Mouse (Mus musculus) MEL (cell line): Measurements from ENCODE around the gene Lrch4. TPM values are rescaled to one million over a fixed set of nuclear protein-coding genes. Genes with fewer than 3 reads are reported as not detected.

Experiments
- DNase-seq: peaks from one replicate; pipeline ENCODE4 v3.0.0; 2011; ENCODE audit warnings: low read depth, low spot score
- H3K27ac ChIP-seq: 2 replicates; pipeline ENCODE4 v1.5.1; 2012; ENCODE audit warnings: low read depth, mild to moderate bottlenecking, control low read depth, low read length, moderate library complexity; ENCODE audit not compliant: control insufficient read depth
- H3K27me3 ChIP-seq, 2 experiments: fragments of 150-350 bp in 1 of 2; sonication (generic) in 1 of 2; 2 replicates each; pipeline ENCODE4 v1.6.1; 2012; ENCODE audit warnings: low read length in 2 of 2, mild to moderate bottlenecking in 2 of 2, improper control_type of control experiment in 1 of 2, moderate library complexity in 1 of 2; ENCODE audit not compliant: insufficient read depth in 2 of 2, control insufficient read depth in 1 of 2
- H3K36me3 ChIP-seq, 2 experiments: 2 replicates each; pipeline ENCODE4 v1.6.1; 2012 to 2014; ENCODE audit warnings: low read length in 2 of 2, improper control_type of control experiment in 1 of 2, inconsistent platforms in 1 of 2, mild to moderate bottlenecking in 1 of 2; ENCODE audit not compliant: insufficient read depth in 2 of 2, control insufficient read depth in 1 of 2
- H3K4me1 ChIP-seq, 2 experiments: fragments of 150-350 bp in 1 of 2; sonication (generic) in 1 of 2; 2 replicates each; pipeline ENCODE4 v1.6.1; 2012; ENCODE audit warnings: low read length in 2 of 2, improper control_type of control experiment in 1 of 2, mild to moderate bottlenecking in 1 of 2; ENCODE audit not compliant: insufficient read depth in 2 of 2, control insufficient read depth in 1 of 2
- H3K4me3 ChIP-seq, 2 experiments: fragments of 150-350 bp in 1 of 2; sonication (generic) in 1 of 2; 2 replicates each; pipeline ENCODE4 v1.5.1; 2012; ENCODE audit warnings: low read depth in 2 of 2, low read length in 2 of 2, mild to moderate bottlenecking in 2 of 2, moderate library complexity in 2 of 2, control low read depth in 1 of 2, improper control_type of control experiment in 1 of 2; ENCODE audit not compliant: control insufficient read depth in 1 of 2, insufficient read depth in 1 of 2
- H3K79me2 ChIP-seq: 2 replicates; pipeline ENCODE4 v1.6.1; 2012; ENCODE audit warnings: mild to moderate bottlenecking, low read length, moderate library complexity; ENCODE audit not compliant: control insufficient read depth, poor library complexity, insufficient read depth
- H3K9ac ChIP-seq: 2 replicates; pipeline ENCODE4 v1.6.1; 2012; ENCODE audit warnings: low read depth, mild to moderate bottlenecking, control low read depth, low read length, moderate library complexity; ENCODE audit not compliant: control insufficient read depth, poor library complexity, severe bottlenecking
- H3K9me3 ChIP-seq: fragments of 150-350 bp; sonication (generic); replicated peaks from 2 replicates; pipeline ENCODE4 v1.6.1; 2012; ENCODE audit warnings: mild to moderate bottlenecking, low read length, improper control_type of control experiment, moderate library complexity; ENCODE audit not compliant: insufficient read depth
- CTCF ChIP-seq, 3 experiments: IDR thresholded peaks in 2 of 3; conservative IDR thresholded peaks in 1 of 3; 2 replicates each; pipeline ENCODE4 v1.5.1; 2011 to 2012; ENCODE audit warnings: low read length in 3 of 3, low read depth in 2 of 3, mild to moderate bottlenecking in 2 of 3, improper control_type of control experiment in 1 of 3, inconsistent platforms in 1 of 3, mixed read lengths in 1 of 3, moderate library complexity in 1 of 3; ENCODE audit not compliant: control insufficient read depth in 1 of 3, insufficient read depth in 1 of 3, poor library complexity in 1 of 3, severe bottlenecking in 1 of 3
- E2F4 ChIP-seq: IDR thresholded peaks from 2 replicates; pipeline ENCODE4 v1.6.1; 2011; ENCODE audit warnings: low read depth, low read length, improper control_type of control experiment, borderline replicate concordance
- EP300 ChIP-seq, 2 experiments: IDR thresholded peaks; 2 replicates each; pipeline ENCODE4 v1.6.1; 2011; ENCODE audit warnings: improper control_type of control experiment in 2 of 2, low read length in 2 of 2, low read depth in 1 of 2, mild to moderate bottlenecking in 1 of 2
- ETS1 ChIP-seq: IDR thresholded peaks from 2 replicates; pipeline ENCODE4 v1.6.1; 2012; ENCODE audit warnings: low read depth, mild to moderate bottlenecking, inconsistent platforms, low read length, improper control_type of control experiment, moderate library complexity
- GATA1 ChIP-seq: IDR thresholded peaks from 2 replicates; pipeline ENCODE4 v1.6.1; 2011; ENCODE audit warnings: low read depth, low read length, improper control_type of control experiment
- MAFK ChIP-seq: IDR thresholded peaks from 2 replicates; pipeline ENCODE4 v1.6.1; 2011; ENCODE audit warnings: low read depth, mild to moderate bottlenecking, low read length, improper control_type of control experiment, borderline replicate concordance
- MAZ ChIP-seq: IDR thresholded peaks from 2 replicates; pipeline ENCODE4 v1.6.1; 2012; ENCODE audit warnings: low read depth, mild to moderate bottlenecking, inconsistent platforms, low read length, improper control_type of control experiment
- MXI1 ChIP-seq: IDR thresholded peaks from 2 replicates; pipeline ENCODE4 v1.6.1; 2011; ENCODE audit warnings: mild to moderate bottlenecking, low read depth, low read length, improper control_type of control experiment
- MYB ChIP-seq: IDR thresholded peaks from 2 replicates; pipeline ENCODE4 v1.6.1; 2011; ENCODE audit warnings: mild to moderate bottlenecking, low read depth, low read length, improper control_type of control experiment
- POLR2AphosphoS2 ChIP-seq: IDR thresholded peaks from 2 replicates; pipeline ENCODE4 v1.6.1; 2011; ENCODE audit warnings: low read length, improper control_type of control experiment
- RAD21 ChIP-seq: IDR thresholded peaks from 2 replicates; pipeline ENCODE4 v1.6.1; 2011; ENCODE audit warnings: mild to moderate bottlenecking, low read depth, low read length, improper control_type of control experiment
- RCOR1 ChIP-seq: IDR thresholded peaks from 2 replicates; pipeline ENCODE4 v1.6.1; 2012; ENCODE audit warnings: low read depth, mild to moderate bottlenecking, inconsistent platforms, low read length, improper control_type of control experiment
- SIN3A ChIP-seq: IDR thresholded peaks from 2 replicates; pipeline ENCODE4 v1.6.1; 2012; ENCODE audit warnings: low read length, improper control_type of control experiment, inconsistent platforms
- SMC3 ChIP-seq: IDR thresholded peaks from 2 replicates; pipeline ENCODE4 v1.6.1; 2011; ENCODE audit warnings: low read depth, low read length, improper control_type of control experiment
- TCF12 ChIP-seq: IDR thresholded peaks from 2 replicates; pipeline ENCODE4 v1.6.1; 2014; ENCODE audit warnings: low read depth, mild to moderate bottlenecking, inconsistent platforms, low read length, improper control_type of control experiment, moderate library complexity
- UBTF ChIP-seq: IDR thresholded peaks from 2 replicates; pipeline ENCODE4 v1.6.1; 2012; ENCODE audit warnings: low read depth, mild to moderate bottlenecking, inconsistent platforms, low read length, improper control_type of control experiment, moderate library complexity, borderline replicate concordance; ENCODE audit not compliant: insufficient read depth
- ZC3H11A ChIP-seq: IDR thresholded peaks from 2 replicates; pipeline ENCODE4 v1.6.1; 2012; ENCODE audit warnings: low read depth, mild to moderate bottlenecking, inconsistent platforms, low read length, improper control_type of control experiment
- ZKSCAN1 ChIP-seq: IDR thresholded peaks from 2 replicates; pipeline ENCODE4 v1.6.1; 2012; ENCODE audit warnings: low read depth, mild to moderate bottlenecking, inconsistent platforms, low read length, improper control_type of control experiment, moderate library complexity
- ZNF384 ChIP-seq: IDR thresholded peaks from 2 replicates; pipeline ENCODE4 v1.6.1; 2012; ENCODE audit warnings: low read depth, mild to moderate bottlenecking, inconsistent platforms, low read length, improper control_type of control experiment
- polyA plus RNA-seq, 2 experiments: library from polyadenylated mRNA; stranded (reverse) in 1 of 2; unstranded in 1 of 2; fragments of >175 nt in 1 of 2; fragments of >200 nt in 1 of 2; gene quantifications; 2 replicates each; pipeline versions ENCODE4 v1.2.1 to v1.2.4; 2012; ENCODE audit warnings: low replicate concordance in 2 of 2, low read depth in 1 of 2; ENCODE audit not compliant: insufficient read length in 2 of 2, insufficient read depth in 1 of 2, missing spikeins in 1 of 2
- total RNA-seq: library from RNA; depleted of rRNA; stranded (reverse); fragments of 300-350 nt; gene quantifications from 2 replicates; pipeline ENCODE4 v1.2.3, GENCODE M21; 2012

Gene Lrch4
- total and polyA plus RNA-seq, 3 experiments = 9.1 to 239 (median 47.0) TPM

GRCm38 (mm10) chr5:137663057-137663456 is 34.1 kb downstream of the Lrch4 start:
- H3K27ac ChIP-seq = no peak overlapping the region
- no peaks in the 10 kb centered on the region for H3K9me3 ChIP-seq
- DNase-seq = no peak
- no peaks in the 10 kb centered on the region for H3K79me2 ChIP-seq
- no peak overlapping the region for H3K4me3 ChIP-seq
- peaks cover 0 to 26% of the 10 kb centered on the region in 2 experiments; a peak in 2 of 4 replicates for H3K36me3 ChIP-seq
- H3K9ac ChIP-seq = no peak overlapping the region
- TF ChIP-seq MAZ (no peak), ETS1 (no peak), ZKSCAN1 (no peak), MAFK (no peak), POLR2AphosphoS2 (no peak), CTCF (IDR thresholded peaks at IDR 0.05 in 2 of 3, conservative IDR thresholded peaks at IDR 0.05 in 1 of 3; ENCODE audit: control insufficient read depth in 1 of 3, insufficient read depth in 1 of 3, low read depth in 2 of 3, low read length in 3 of 3, poor library complexity in 1 of 3, severe bottlenecking in 1 of 3) (no peak), SIN3A (no peak), ZNF384 (no peak), MXI1 (no peak), EP300 (IDR thresholded peaks at IDR 0.05; ENCODE audit: low read depth in 1 of 2, low read length in 2 of 2) (no peak), MYB (no peak), RAD21 (no peak)
- H3K27me3 ChIP-seq = no peaks in the 10 kb centered on the region
- no peaks in the 10 kb centered on the region for H3K4me1 ChIP-seq

GRCm38 (mm10) chr5:137668971-137669370 is 40.0 kb downstream of the Lrch4 start:
- Histone ChIP-seq H3K36me3 (peaks cover 15 to 17% of the 10 kb centered on the region in 2 experiments), H3K79me2 (peaks cover 13% of the 10 kb centered on the region), H3K27me3 (no peaks in the 10 kb centered on the region)

More at GRCm38 (mm10) chr5:137668971-137669370, 40.0 kb downstream of the Lrch4 start:
- H3K9me3 ChIP-seq = no peaks in the 10 kb centered on the region
- DNase-seq = no peak
- H3K27ac ChIP-seq = no peak overlapping the region
- peaks cover 10 to 25% of the 10 kb centered on the region in 2 experiments for H3K4me1 ChIP-seq
- TF ChIP-seq TCF12 (no peak), MAFK (no peak), ETS1 (no peak), RCOR1 (no peak), GATA1 (no peak), E2F4 (no peak), MYB (no peak), RAD21 (no peak), CTCF (IDR thresholded peaks at IDR 0.05 in 2 of 3, conservative IDR thresholded peaks at IDR 0.05 in 1 of 3; ENCODE audit: control insufficient read depth in 1 of 3, insufficient read depth in 1 of 3, low read depth in 2 of 3, low read length in 3 of 3, poor library complexity in 1 of 3, severe bottlenecking in 1 of 3) (no peak), UBTF (no peak), ZC3H11A (no peak), SMC3 (no peak)
- no peak overlapping the region for H3K4me3 ChIP-seq
- no peak overlapping the region for H3K9ac ChIP-seq
